Mouse (Mus musculus): ENCODE results near the gene Nts. TPM values are rescaled to one million over a fixed set of nuclear protein-coding genes. Genes with fewer than 3 reads are reported as not detected.
A peak's percentile ranks its signal among the peaks of the same experiment; 100 is the strongest.

The Nts gene
- 1.6 and 2.1 TPM in 2 replicates for polyA plus RNA-seq (2016; fragmentation: Nextera tagmentation; extraction: Ambion mirVana)

- H3K9me3 ChIP-seq, result no peaks in the 10 kb centered on the region
- H3K27me3 ChIP-seq, result no peaks in the 10 kb centered on the region
- no peak within 1 kb of the TSS for H3K9ac ChIP-seq (replicated peaks)
- 35% methylated on average over 3 of the region's 3 CpGs for WGBS
- no peaks in the 10 kb centered on the region for H3K36me3 ChIP-seq
- H3K4me3 ChIP-seq, result no peak within 1 kb of the TSS
- H3K27ac ChIP-seq (replicated peaks), result no peak within 1 kb of the TSS
- no peaks in the 10 kb centered on the region for H3K4me1 ChIP-seq
- ATAC-seq (ENCODE audit: low FRiP score, low read depth), result peak; percentile 41; the same call in 1 of the 2 replicates
- H3K4me2 ChIP-seq (replicated peaks), result no peak within 1 kb of the TSS
Measured at GRCm38 (mm10) chr10:102490386-102490785, at the start of gene Nts. TSS of gene Nts (minus strand) at chr10:102490486.

GRCm38 (mm10) chr10:102527901-102528300 is 37.6 kb upstream of the Nts start:
- WGBS, result 72% methylated on average over 3 of the region's 3 CpGs

GRCm38 (mm10) chr10:102514159-102514558 is 23.9 kb upstream of the Nts start:
- H3K9ac ChIP-seq (replicated peaks), result no peak overlapping the region
- no peak overlapping the region for H3K4me2 ChIP-seq (replicated peaks)
- H3K27ac ChIP-seq (replicated peaks), result no peak overlapping the region
- ATAC-seq (ENCODE audit: low FRiP score, low read depth), result no peak
- WGBS, result 58% methylated on average over 1 of the region's 1 CpGs
- H3K4me3 ChIP-seq, result no peak overlapping the region
- H3K36me3 ChIP-seq, result no peaks in the 10 kb centered on the region
- H3K27me3 ChIP-seq, result no peaks in the 10 kb centered on the region
- peaks cover 12% of the 10 kb centered on the region for H3K4me1 ChIP-seq
- no peaks in the 10 kb centered on the region for H3K9me3 ChIP-seq

More at GRCm38 (mm10) chr10:102527901-102528300, 37.6 kb upstream of the Nts start:
- Histone ChIP-seq H3K4me1 (no peaks in the 10 kb centered on the region), H3K4me2 (replicated peaks) (no peak overlapping the region), H3K4me3 (no peak overlapping the region), H3K27ac (replicated peaks) (no peak overlapping the region), H3K27me3 (no peaks in the 10 kb centered on the region), H3K9me3 (no peaks in the 10 kb centered on the region), H3K36me3 (no peaks in the 10 kb centered on the region), H3K9ac (replicated peaks) (no peak overlapping the region)
- ATAC-seq (ENCODE audit: low FRiP score, low read depth), result no peak

GRCm38 (mm10) chr10:102511807-102512461 is 21.6 kb upstream of the Nts start, which contains the start of gene Rassf9:
TSS of gene Rassf9 (plus strand) at chr10:102512222.
- Histone ChIP-seq H3K36me3 (no peaks in the 10 kb centered on the region), H3K27ac (replicated peaks) (no peak within 1 kb of the TSS), H3K9me3 (no peaks in the 10 kb centered on the region), H3K4me2 (replicated peaks) (no peak within 1 kb of the TSS), H3K4me1 (peaks cover 12% of the 10 kb centered on the region), H3K27me3 (no peaks in the 10 kb centered on the region), H3K9ac (replicated peaks) (no peak within 1 kb of the TSS), H3K4me3 (no peak within 1 kb of the TSS)
- 15% methylated on average over 5 of the region's 5 CpGs for WGBS
- ATAC-seq (ENCODE audit: low FRiP score, low read depth), result peak; percentile 68

GRCm38 (mm10) chr10:102511461-102511806 is 21.1 kb upstream of the Nts start:
- Histone ChIP-seq H3K4me3 (no peak overlapping the region), H3K4me2 (replicated peaks) (no peak overlapping the region), H3K36me3 (no peaks in the 10 kb centered on the region), H3K27me3 (no peaks in the 10 kb centered on the region), H3K9me3 (no peaks in the 10 kb centered on the region), H3K4me1 (peaks cover 12% of the 10 kb centered on the region), H3K27ac (replicated peaks) (no peak overlapping the region), H3K9ac (replicated peaks) (no peak overlapping the region)
- WGBS, result 38% methylated on average over 3 of the region's 3 CpGs
- ATAC-seq (ENCODE audit: low FRiP score, low read depth), result 0 out of 2 replicates have a peak, but pooled peaks have one; percentile 4

GRCm38 (mm10) chr10:102507386-102507785 is 17.1 kb upstream of the Nts start:
- Histone ChIP-seq H3K27me3 (no peaks in the 10 kb centered on the region), H3K27ac (replicated peaks) (no peak overlapping the region), H3K9me3 (no peaks in the 10 kb centered on the region), H3K9ac (replicated peaks) (no peak overlapping the region), H3K4me1 (peaks cover 11% of the 10 kb centered on the region), H3K36me3 (no peaks in the 10 kb centered on the region), H3K4me3 (no peak overlapping the region), H3K4me2 (replicated peaks) (no peak overlapping the region)
- no peak for ATAC-seq (ENCODE audit: low FRiP score, low read depth)
- 77% methylated on average over 4 of the region's 4 CpGs for WGBS

- Histone ChIP-seq H3K9me3 (no peaks in the 10 kb centered on the region), H3K36me3 (no peaks in the 10 kb centered on the region), H3K27me3 (no peaks in the 10 kb centered on the region), H3K9ac (replicated peaks) (no peak overlapping the region), H3K4me1 (no peaks in the 10 kb centered on the region), H3K27ac (replicated peaks) (no peak overlapping the region), H3K4me2 (replicated peaks) (no peak overlapping the region), H3K4me3 (no peak overlapping the region)
- ATAC-seq (ENCODE audit: low FRiP score, low read depth), result no peak
- WGBS, result 28% methylated on average over 4 of the region's 4 CpGs
Measured at GRCm38 (mm10) chr10:102498754-102499153, 8.5 kb upstream of the Nts start.

GRCm38 (mm10) chr10:102491792-102492191 is 1.5 kb upstream of the Nts start:
- Histone ChIP-seq H3K36me3 (no peaks in the 10 kb centered on the region), H3K4me1 (no peaks in the 10 kb centered on the region), H3K27me3 (no peaks in the 10 kb centered on the region), H3K4me3 (no peak overlapping the region), H3K27ac (replicated peaks) (no peak overlapping the region), H3K9me3 (no peaks in the 10 kb centered on the region), H3K9ac (replicated peaks) (no peak overlapping the region), H3K4me2 (replicated peaks) (no peak overlapping the region)
- ATAC-seq (ENCODE audit: low FRiP score, low read depth), result no peak
- WGBS, result 19% methylated on average over 3 of the region's 3 CpGs

GRCm38 (mm10) chr10:102469412-102469811 is 20.9 kb downstream of the Nts start:
- WGBS, result 85% methylated on average over 2 of the region's 2 CpGs
- H3K27me3 ChIP-seq, result no peaks in the 10 kb centered on the region
- no peak for ATAC-seq (ENCODE audit: low FRiP score, low read depth)

GRCm38 (mm10) chr10:102451756-102452155 is 38.5 kb downstream of the Nts start:
- Histone ChIP-seq H3K9me3 (no peaks in the 10 kb centered on the region), H3K4me2 (replicated peaks) (no peak overlapping the region), H3K36me3 (no peaks in the 10 kb centered on the region), H3K9ac (replicated peaks) (no peak overlapping the region), H3K4me3 (no peak overlapping the region), H3K27ac (replicated peaks) (no peak overlapping the region), H3K27me3 (no peaks in the 10 kb centered on the region), H3K4me1 (no peaks in the 10 kb centered on the region)
- WGBS, result 14% methylated on average over 7 of the region's 7 CpGs
- ATAC-seq (ENCODE audit: low FRiP score, low read depth), result peak; percentile 55

More at GRCm38 (mm10) chr10:102469412-102469811, 20.9 kb downstream of the Nts start:
- Histone ChIP-seq H3K36me3 (no peaks in the 10 kb centered on the region), H3K4me3 (no peak overlapping the region), H3K9ac (replicated peaks) (no peak overlapping the region), H3K4me1 (no peaks in the 10 kb centered on the region), H3K9me3 (no peaks in the 10 kb centered on the region), H3K4me2 (replicated peaks) (no peak overlapping the region), H3K27ac (replicated peaks) (no peak overlapping the region)

- Histone ChIP-seq H3K27ac (replicated peaks) (no peak overlapping the region), H3K9ac (replicated peaks) (no peak overlapping the region), H3K36me3 (no peaks in the 10 kb centered on the region), H3K4me2 (replicated peaks) (no peak overlapping the region), H3K9me3 (no peaks in the 10 kb centered on the region), H3K4me3 (no peak overlapping the region), H3K27me3 (no peaks in the 10 kb centered on the region), H3K4me1 (no peaks in the 10 kb centered on the region)
- ATAC-seq (ENCODE audit: low FRiP score, low read depth), result no peak; the same call in 1 of the 2 replicates
- 4% methylated on average over 7 of the region's 7 CpGs for WGBS
Measured at GRCm38 (mm10) chr10:102449449-102449848, 40.8 kb downstream of the Nts start.

- Histone ChIP-seq H3K27me3 (no peaks in the 10 kb centered on the region), H3K9me3 (no peaks in the 10 kb centered on the region), H3K4me3 (no peak overlapping the region), H3K4me2 (replicated peaks) (no peak overlapping the region), H3K27ac (replicated peaks) (no peak overlapping the region), H3K36me3 (no peaks in the 10 kb centered on the region), H3K9ac (replicated peaks) (no peak overlapping the region), H3K4me1 (no peaks in the 10 kb centered on the region)
- peak; percentile 68 for ATAC-seq (ENCODE audit: low FRiP score, low read depth)
- 45% methylated on average over 2 of the region's 2 CpGs for WGBS
Measured at GRCm38 (mm10) chr10:102444912-102445556, 45.3 kb downstream of the Nts start.

Measured in midbrain, embryonic 12.5 days (tissue).